Mouse (Mus musculus) MEL (cell line): ENCODE measurements around the gene Arid5b. TPM values are rescaled to one million over a fixed set of nuclear protein-coding genes. Genes with fewer than 3 reads are reported as not detected.

ENCODE experiments used
- DNase-seq: peaks from one replicate; pipeline ENCODE4 v3.0.0; 2011; ENCODE audit warnings: low read depth, low spot score
- H3K27ac ChIP-seq: 2 replicates; pipeline ENCODE4 v1.5.1; 2012; ENCODE audit warnings: low read depth, mild to moderate bottlenecking, control low read depth, low read length, moderate library complexity; ENCODE audit not compliant: control insufficient read depth
- H3K27me3 ChIP-seq, 2 experiments: fragments of 150-350 bp in 1 of 2; sonication (generic) in 1 of 2; 2 replicates each; pipeline ENCODE4 v1.6.1; 2012; ENCODE audit warnings: low read length in 2 of 2, mild to moderate bottlenecking in 2 of 2, improper control_type of control experiment in 1 of 2, moderate library complexity in 1 of 2; ENCODE audit not compliant: insufficient read depth in 2 of 2, control insufficient read depth in 1 of 2
- H3K36me3 ChIP-seq, 2 experiments: 2 replicates each; pipeline ENCODE4 v1.6.1; 2012 to 2014; ENCODE audit warnings: low read length in 2 of 2, improper control_type of control experiment in 1 of 2, inconsistent platforms in 1 of 2, mild to moderate bottlenecking in 1 of 2; ENCODE audit not compliant: insufficient read depth in 2 of 2, control insufficient read depth in 1 of 2
- H3K4me1 ChIP-seq, 2 experiments: fragments of 150-350 bp in 1 of 2; sonication (generic) in 1 of 2; 2 replicates each; pipeline ENCODE4 v1.6.1; 2012; ENCODE audit warnings: low read length in 2 of 2, improper control_type of control experiment in 1 of 2, mild to moderate bottlenecking in 1 of 2; ENCODE audit not compliant: insufficient read depth in 2 of 2, control insufficient read depth in 1 of 2
- H3K4me3 ChIP-seq, 2 experiments: fragments of 150-350 bp in 1 of 2; sonication (generic) in 1 of 2; 2 replicates each; pipeline ENCODE4 v1.5.1; 2012; ENCODE audit warnings: low read depth in 2 of 2, low read length in 2 of 2, mild to moderate bottlenecking in 2 of 2, moderate library complexity in 2 of 2, control low read depth in 1 of 2, improper control_type of control experiment in 1 of 2; ENCODE audit not compliant: control insufficient read depth in 1 of 2, insufficient read depth in 1 of 2
- H3K79me2 ChIP-seq: 2 replicates; pipeline ENCODE4 v1.6.1; 2012; ENCODE audit warnings: mild to moderate bottlenecking, low read length, moderate library complexity; ENCODE audit not compliant: control insufficient read depth, poor library complexity, insufficient read depth
- H3K9ac ChIP-seq: 2 replicates; pipeline ENCODE4 v1.6.1; 2012; ENCODE audit warnings: low read depth, mild to moderate bottlenecking, control low read depth, low read length, moderate library complexity; ENCODE audit not compliant: control insufficient read depth, poor library complexity, severe bottlenecking
- H3K9me3 ChIP-seq: fragments of 150-350 bp; sonication (generic); replicated peaks from 2 replicates; pipeline ENCODE4 v1.6.1; 2012; ENCODE audit warnings: mild to moderate bottlenecking, low read length, improper control_type of control experiment, moderate library complexity; ENCODE audit not compliant: insufficient read depth
- CHD1 ChIP-seq: IDR thresholded peaks from 2 replicates; pipeline ENCODE4 v1.6.1; 2012; ENCODE audit warnings: low read depth, mild to moderate bottlenecking, inconsistent platforms, low read length, improper control_type of control experiment
- E2F4 ChIP-seq: IDR thresholded peaks from 2 replicates; pipeline ENCODE4 v1.6.1; 2011; ENCODE audit warnings: low read depth, low read length, improper control_type of control experiment, borderline replicate concordance
- ELF1 ChIP-seq: IDR thresholded peaks from 2 replicates; pipeline ENCODE4 v1.6.1; 2014; ENCODE audit warnings: low read depth, mild to moderate bottlenecking, inconsistent platforms, low read length, improper control_type of control experiment, moderate library complexity
- EP300 ChIP-seq, 2 experiments: IDR thresholded peaks; 2 replicates each; pipeline ENCODE4 v1.6.1; 2011; ENCODE audit warnings: improper control_type of control experiment in 2 of 2, low read length in 2 of 2, low read depth in 1 of 2, mild to moderate bottlenecking in 1 of 2
- GABPA ChIP-seq: IDR thresholded peaks from 2 replicates; pipeline ENCODE4 v1.6.1; 2012; ENCODE audit warnings: low read depth, mild to moderate bottlenecking, inconsistent platforms, low read length, improper control_type of control experiment, moderate library complexity
- GATA1 ChIP-seq: IDR thresholded peaks from 2 replicates; pipeline ENCODE4 v1.6.1; 2011; ENCODE audit warnings: low read depth, low read length, improper control_type of control experiment
- JUND ChIP-seq: IDR thresholded peaks from 2 replicates; pipeline ENCODE4 v1.6.1; 2011; ENCODE audit warnings: low read depth, mild to moderate bottlenecking, improper control_type of control experiment, low read length
- KAT2A ChIP-seq: conservative IDR thresholded peaks from 2 replicates; pipeline ENCODE4 v1.6.1; 2012; ENCODE audit warnings: low read depth, low read length, improper control_type of control experiment, inconsistent platforms
- MEF2A ChIP-seq: IDR thresholded peaks from 2 replicates; pipeline ENCODE4 v1.6.1; 2014; ENCODE audit warnings: low read depth, mild to moderate bottlenecking, inconsistent platforms, low read length, improper control_type of control experiment; ENCODE audit not compliant: poor library complexity, insufficient replicate concordance, severe bottlenecking; ENCODE audit errors: extremely low read depth
- MYB ChIP-seq: IDR thresholded peaks from 2 replicates; pipeline ENCODE4 v1.6.1; 2011; ENCODE audit warnings: mild to moderate bottlenecking, low read depth, low read length, improper control_type of control experiment
- POLR2AphosphoS2 ChIP-seq: IDR thresholded peaks from 2 replicates; pipeline ENCODE4 v1.6.1; 2011; ENCODE audit warnings: low read length, improper control_type of control experiment
- POLR2AphosphoS5 ChIP-seq: IDR thresholded peaks from 2 replicates; pipeline ENCODE4 v1.6.1; 2012; ENCODE audit warnings: low read depth, borderline replicate concordance, mild to moderate bottlenecking, inconsistent platforms, low read length, moderate library complexity, mixed read lengths
- RAD21 ChIP-seq: IDR thresholded peaks from 2 replicates; pipeline ENCODE4 v1.6.1; 2011; ENCODE audit warnings: mild to moderate bottlenecking, low read depth, low read length, improper control_type of control experiment
- RCOR1 ChIP-seq: IDR thresholded peaks from 2 replicates; pipeline ENCODE4 v1.6.1; 2012; ENCODE audit warnings: low read depth, mild to moderate bottlenecking, inconsistent platforms, low read length, improper control_type of control experiment
- TAL1 ChIP-seq: IDR thresholded peaks from 2 replicates; pipeline ENCODE4 v1.6.1; 2012; ENCODE audit warnings: mild to moderate bottlenecking, inconsistent platforms, low read length, moderate library complexity, mixed read lengths
- TBP ChIP-seq: IDR thresholded peaks from 2 replicates; pipeline ENCODE4 v1.8.0; 2011; ENCODE audit warnings: low read depth, low read length, improper control_type of control experiment
- UBTF ChIP-seq: IDR thresholded peaks from 2 replicates; pipeline ENCODE4 v1.6.1; 2012; ENCODE audit warnings: low read depth, mild to moderate bottlenecking, inconsistent platforms, low read length, improper control_type of control experiment, moderate library complexity, borderline replicate concordance; ENCODE audit not compliant: insufficient read depth
- USF1 ChIP-seq: IDR thresholded peaks from 2 replicates; pipeline ENCODE4 v1.6.1; 2014; ENCODE audit warnings: low read depth, mild to moderate bottlenecking, inconsistent platforms, low read length, improper control_type of control experiment, moderate library complexity
- ZNF384 ChIP-seq: IDR thresholded peaks from 2 replicates; pipeline ENCODE4 v1.6.1; 2012; ENCODE audit warnings: low read depth, mild to moderate bottlenecking, inconsistent platforms, low read length, improper control_type of control experiment
- polyA plus RNA-seq, 2 experiments: library from polyadenylated mRNA; stranded (reverse) in 1 of 2; unstranded in 1 of 2; fragments of >175 nt in 1 of 2; fragments of >200 nt in 1 of 2; gene quantifications; 2 replicates each; pipeline versions ENCODE4 v1.2.1 to v1.2.4; 2012; ENCODE audit warnings: low replicate concordance in 2 of 2, low read depth in 1 of 2; ENCODE audit not compliant: insufficient read length in 2 of 2, insufficient read depth in 1 of 2, missing spikeins in 1 of 2
- total RNA-seq: library from RNA; depleted of rRNA; stranded (reverse); fragments of 300-350 nt; gene quantifications from 2 replicates; pipeline ENCODE4 v1.2.3, GENCODE M21; 2012

Arid5b gene
- total and polyA plus RNA-seq, 3 experiments = 0.03 TPM; not detected in 2

- Histone ChIP-seq H3K36me3 (no peaks in the 10 kb centered on the region), H3K9me3 (no peaks in the 10 kb centered on the region)
- no peak for TF ChIP-seq GATA1
- no peak for TF ChIP-seq GABPA
- no peak for TF ChIP-seq MYB
- TF ChIP-seq JUND = no peak
- no peak for TF ChIP-seq ZNF384
- TF ChIP-seq TAL1 = no peak
These were observed 56.5 kb downstream of the Arid5b start for GRCm38 (mm10) chr10:68222012-68222411.

GRCm38 (mm10) chr10:68219327-68219726 is 59.2 kb downstream of the Arid5b start:
- Histone ChIP-seq H3K9ac (no peak overlapping the region), H3K4me3 (no peak overlapping the region), H3K79me2 (no peaks in the 10 kb centered on the region), H3K27ac (no peak overlapping the region), H3K4me1 (no peaks in the 10 kb centered on the region)
- no peak for TF ChIP-seq USF1
- no peak for TF ChIP-seq MYB
- no peak for TF ChIP-seq POLR2AphosphoS2
- no peak for TF ChIP-seq UBTF
- TF ChIP-seq, all 39 proteins: peak for 0
- no peaks in the 10 kb centered on the region for H3K36me3 ChIP-seq
- no peak for DNase-seq
- H3K27me3 ChIP-seq = no peaks in the 10 kb centered on the region
- no peaks in the 10 kb centered on the region for H3K9me3 ChIP-seq

More at GRCm38 (mm10) chr10:68222012-68222411, 56.5 kb downstream of the Arid5b start:
- no peak overlapping the region for H3K27ac ChIP-seq
- no peak overlapping the region for H3K4me3 ChIP-seq
- DNase-seq = no peak
- no peaks in the 10 kb centered on the region for H3K79me2 ChIP-seq
- no peak overlapping the region for H3K9ac ChIP-seq
- H3K27me3 ChIP-seq = no peaks in the 10 kb centered on the region
- no peaks in the 10 kb centered on the region for H3K4me1 ChIP-seq

GRCm38 (mm10) chr10:68218678-68219077 is 59.9 kb downstream of the Arid5b start:
- Histone ChIP-seq H3K36me3 (no peaks in the 10 kb centered on the region), H3K4me1 (no peaks in the 10 kb centered on the region), H3K27ac (no peak overlapping the region), H3K9ac (no peak overlapping the region), H3K79me2 (no peaks in the 10 kb centered on the region), H3K27me3 (no peaks in the 10 kb centered on the region), H3K4me3 (no peak overlapping the region), H3K9me3 (no peaks in the 10 kb centered on the region)
- TF ChIP-seq TBP (no peak), EP300 (IDR thresholded peaks at IDR 0.05; ENCODE audit: low read depth in 1 of 2, low read length in 2 of 2) (no peak), ELF1 (no peak), KAT2A (no peak), RCOR1 (no peak), CHD1 (no peak), MEF2A (no peak), E2F4 (no peak), RAD21 (no peak), USF1 (no peak), POLR2AphosphoS5 (no peak)
- DNase-seq = no peak
